Mouse (Mus musculus): ENCODE results near the gene H2afy2. TPM values are rescaled to one million over a fixed set of nuclear protein-coding genes. Genes with fewer than 3 reads are reported as not detected.

Gene H2afy2
- polyA plus RNA-seq, 1 experiment from 2014 or later = 142 TPM

DNA sequence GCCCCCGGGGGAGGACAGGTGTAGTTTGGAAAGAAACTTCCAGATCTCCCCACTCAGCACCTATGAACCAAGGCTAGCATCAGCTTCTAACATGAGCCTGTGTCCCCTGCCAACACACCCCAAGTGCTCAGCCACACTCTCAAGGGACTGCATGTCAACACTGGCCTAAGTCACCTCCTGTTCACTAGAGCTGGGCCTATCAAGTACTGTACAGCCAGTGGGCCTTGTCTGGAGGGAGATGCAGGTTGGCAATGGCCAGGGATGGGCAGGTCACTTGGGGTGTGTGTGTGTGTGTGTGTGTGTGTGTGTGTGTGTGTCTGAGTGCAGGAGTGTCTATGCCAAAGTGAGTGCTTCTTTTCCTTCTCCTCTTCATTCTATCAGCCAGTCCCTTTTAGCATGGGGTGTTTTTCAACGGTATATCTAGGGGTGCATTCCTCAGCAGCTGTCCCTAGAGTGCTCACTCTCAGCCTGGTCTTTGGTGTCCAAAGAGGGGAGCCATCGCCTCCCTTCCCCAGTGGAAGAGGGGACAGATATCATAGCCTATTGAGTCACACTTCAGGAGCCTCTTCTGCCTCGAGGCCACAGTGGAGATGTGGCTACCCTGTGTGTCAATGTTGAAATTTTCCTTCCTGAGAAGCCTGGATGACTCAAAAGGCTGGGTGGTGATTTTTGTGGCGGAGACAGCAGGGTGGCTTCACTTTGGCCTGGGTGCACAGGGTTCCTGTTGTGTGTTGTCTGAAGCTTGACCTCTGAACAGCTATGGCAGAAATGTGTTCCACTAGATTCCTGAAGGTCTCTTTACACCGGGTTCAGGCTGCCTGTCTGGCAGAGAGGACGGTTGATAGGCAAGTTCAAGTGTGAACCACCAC is 67.7 kb downstream of the H2afy2 start:
- Histone ChIP-seq H3K36me3 (ENCODE audit: insufficient read depth) (no peaks in the 10 kb centered on the region), H3K4me1 (ENCODE audit: insufficient read depth) (0 out of 2 replicates have a peak, but pooled peaks cover 3% of the 10 kb centered on the region), H3K27me3 (ENCODE audit: insufficient read depth, low read length) (no peaks in the 10 kb centered on the region), H3K4me2 (peak overlapping the region; percentile 76), H3K9ac (no peak overlapping the region), H3K4me3 (ENCODE audit: low read depth, low read length) (no peak overlapping the region), H3K27ac (ENCODE audit: low read depth) (no peak overlapping the region), H3K9me3 (ENCODE audit: low read depth, low read length) (no peaks in the 10 kb centered on the region)
- WGBS = 64% methylated on average over 7 of the region's 7 CpGs
- DNase-seq = no peak
- ATAC-seq (ENCODE audit: insufficient read depth) = no peak
- TF ChIP-seq CTCF (IDR thresholded peaks at IDR 0.05; ENCODE audit: low read depth) = no peak

DNA sequence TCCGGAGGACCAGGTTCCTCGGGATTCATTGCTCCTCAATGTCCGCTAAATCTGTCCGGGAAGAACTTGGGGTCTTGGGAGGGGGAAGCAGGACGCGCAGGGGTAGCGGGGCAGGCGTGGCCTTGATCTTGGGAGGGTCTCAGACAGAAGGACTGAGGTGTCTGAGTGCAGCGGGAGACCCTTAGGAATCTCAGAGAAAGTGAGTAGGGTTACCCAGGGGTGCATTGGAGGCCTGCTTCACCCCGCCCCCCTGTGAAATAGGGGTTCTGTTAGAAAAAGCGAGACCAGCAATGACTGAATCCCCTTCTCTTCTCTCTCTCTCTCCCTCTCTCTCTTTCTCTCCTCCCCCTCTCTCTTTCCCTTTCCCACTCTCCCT is 68.5 kb downstream of the H2afy2 start:
- H3K27ac ChIP-seq (ENCODE audit: low read depth) = no peak overlapping the region
- ATAC-seq (ENCODE audit: insufficient read depth) (no peak; the same call in 1 of the 2 replicates), DNase-seq (no peak)
- WGBS = 2% methylated on average over 11 of the region's 11 CpGs
- peak overlapping the region; percentile 76 for H3K4me2 ChIP-seq
- no peaks in the 10 kb centered on the region for H3K36me3 ChIP-seq (ENCODE audit: insufficient read depth)
- TF ChIP-seq CTCF (IDR thresholded peaks at IDR 0.05; ENCODE audit: low read depth) = no peak
- H3K9ac ChIP-seq = peak overlapping the region; percentile 50
- 0 out of 2 replicates have a peak, but pooled peaks cover 3% of the 10 kb centered on the region for H3K4me1 ChIP-seq (ENCODE audit: insufficient read depth)
- H3K27me3 ChIP-seq (ENCODE audit: insufficient read depth, low read length) = no peaks in the 10 kb centered on the region
- H3K4me3 ChIP-seq (ENCODE audit: low read depth, low read length) = peak overlapping the region; percentile 50
- no peaks in the 10 kb centered on the region for H3K9me3 ChIP-seq (ENCODE audit: low read depth, low read length)

DNA sequence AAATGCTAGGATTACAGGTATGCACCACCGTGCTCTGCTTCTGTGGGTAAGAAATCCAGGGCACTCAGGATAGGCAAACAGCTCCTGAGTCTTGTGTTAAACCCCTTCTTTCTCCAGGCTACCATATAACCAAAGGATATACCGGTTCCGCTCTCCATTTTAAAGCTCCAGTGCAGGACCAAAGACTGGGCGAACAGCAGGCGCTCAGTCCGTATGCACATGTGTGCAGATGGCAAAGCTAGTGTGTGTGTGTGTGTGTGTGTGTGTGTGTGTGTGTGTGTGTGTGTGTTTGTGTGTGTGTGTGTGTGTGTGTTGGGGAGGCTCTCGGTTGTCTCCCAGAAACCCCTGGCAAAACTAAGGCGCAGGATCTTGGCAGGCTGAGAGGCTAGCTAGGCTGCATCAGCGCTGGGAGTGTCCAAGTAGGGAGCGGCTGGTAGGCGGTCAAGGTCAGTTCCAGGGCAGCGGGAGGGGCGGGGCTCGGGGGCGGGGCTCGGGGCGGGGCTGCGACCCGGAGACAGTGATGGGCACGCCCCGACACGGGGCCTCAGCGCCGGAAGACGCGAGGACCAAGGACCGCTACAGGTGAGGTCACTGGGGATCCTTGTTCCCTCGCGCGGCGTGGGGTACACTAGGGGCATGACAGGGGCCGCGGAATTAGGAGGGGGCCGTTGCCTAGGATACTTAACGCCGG is 69.0 kb downstream of the H2afy2 start, which contains the start of gene Aifm2:
Gene Aifm2, plus strand, starts transcription at position 493 of the 691 bp plus-strand sequence.
- no peak within 1 kb of the TSS for H3K27ac ChIP-seq (ENCODE audit: low read depth)
- 12% methylated on average over 30 of the region's 36 CpGs for WGBS

DNA sequence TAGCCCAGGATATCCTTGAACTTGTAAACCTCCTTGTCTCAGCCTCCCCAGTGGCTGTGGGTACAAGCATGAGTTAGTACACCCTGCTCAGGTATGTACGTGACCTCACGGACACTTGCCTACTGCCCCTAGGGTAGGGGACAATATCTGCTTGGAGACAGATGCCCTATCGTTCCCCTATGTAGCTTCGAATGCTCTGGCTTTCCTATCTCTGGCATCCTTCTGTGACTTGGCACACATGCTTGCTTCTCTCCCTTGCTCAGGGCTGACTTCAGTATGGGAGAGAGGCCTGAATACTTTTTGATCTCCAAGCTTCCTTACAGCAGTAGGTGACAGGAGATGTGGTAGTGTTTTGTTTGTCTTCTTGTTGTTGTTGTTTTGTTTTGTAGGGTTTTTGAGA is 69.8 kb downstream of the H2afy2 start:
- no peak overlapping the region for H3K4me2 ChIP-seq
- DNase-seq = no peak

More for the DNA sequence above, 69.0 kb downstream of the H2afy2 start, which contains the start of gene Aifm2:
- no peaks in the 10 kb centered on the region for H3K27me3 ChIP-seq (ENCODE audit: insufficient read depth, low read length)
- no peak for TF ChIP-seq CTCF (IDR thresholded peaks at IDR 0.05; ENCODE audit: low read depth)
- no peaks in the 10 kb centered on the region for H3K9me3 ChIP-seq (ENCODE audit: low read depth, low read length)
- peak within 1 kb of the TSS; percentile 76 for H3K4me2 ChIP-seq
- DNase-seq (peak; percentile 87), ATAC-seq (ENCODE audit: insufficient read depth) (peak; percentile 93)
- H3K4me1 ChIP-seq (ENCODE audit: insufficient read depth) = 0 out of 2 replicates have a peak, but pooled peaks cover 3% of the 10 kb centered on the region
- H3K9ac ChIP-seq = peak within 1 kb of the TSS; percentile 50
- no peaks in the 10 kb centered on the region for H3K36me3 ChIP-seq (ENCODE audit: insufficient read depth)
- H3K4me3 ChIP-seq (ENCODE audit: low read depth, low read length) = peak within 1 kb of the TSS; percentile 50

DNA sequence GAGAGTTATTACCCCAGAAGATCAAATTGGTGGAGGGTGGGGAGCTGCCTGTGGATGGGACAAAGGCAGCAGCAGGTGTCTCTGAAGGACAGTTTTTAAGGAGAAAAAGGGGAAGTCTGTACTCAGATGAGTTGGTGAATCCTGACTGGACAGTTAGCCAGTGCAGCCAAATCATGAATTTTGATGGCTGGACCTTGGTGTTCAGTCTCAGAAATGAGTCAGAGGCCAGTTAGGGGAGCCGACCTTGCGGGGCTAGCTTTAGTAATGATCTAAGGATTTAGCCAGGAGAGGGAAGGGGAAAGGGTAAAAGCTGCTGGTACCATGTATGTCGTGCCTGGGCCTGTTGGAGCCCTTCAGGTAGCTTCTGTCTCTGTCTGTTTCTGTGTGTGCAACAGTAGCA is 70.3 kb downstream of the H2afy2 start:
- Histone ChIP-seq H3K36me3 (ENCODE audit: insufficient read depth) (no peaks in the 10 kb centered on the region), H3K9ac (no peak overlapping the region), H3K4me1 (ENCODE audit: insufficient read depth) (0 out of 2 replicates have a peak, but pooled peaks cover 3% of the 10 kb centered on the region), H3K4me2 (no peak overlapping the region), H3K27me3 (ENCODE audit: insufficient read depth, low read length) (no peaks in the 10 kb centered on the region), H3K4me3 (ENCODE audit: low read depth, low read length) (no peak overlapping the region), H3K27ac (ENCODE audit: low read depth) (no peak overlapping the region), H3K9me3 (ENCODE audit: low read depth, low read length) (no peaks in the 10 kb centered on the region)
- DNase-seq = no peak
- ATAC-seq (ENCODE audit: insufficient read depth) = no peak
- no peak for TF ChIP-seq CTCF (IDR thresholded peaks at IDR 0.05; ENCODE audit: low read depth)
- WGBS = 71% methylated on average over 3 of the region's 3 CpGs

More for the DNA sequence above, 69.8 kb downstream of the H2afy2 start:
- no peak for ATAC-seq (ENCODE audit: insufficient read depth)
- no peak for TF ChIP-seq CTCF (IDR thresholded peaks at IDR 0.05; ENCODE audit: low read depth)
- no peaks in the 10 kb centered on the region for H3K27me3 ChIP-seq (ENCODE audit: insufficient read depth, low read length)
- H3K9ac ChIP-seq = no peak overlapping the region
- 0 out of 2 replicates have a peak, but pooled peaks cover 3% of the 10 kb centered on the region for H3K4me1 ChIP-seq (ENCODE audit: insufficient read depth)
- H3K36me3 ChIP-seq (ENCODE audit: insufficient read depth) = no peaks in the 10 kb centered on the region
- WGBS = 90% methylated on average over 4 of the region's 4 CpGs
- no peak overlapping the region for H3K27ac ChIP-seq (ENCODE audit: low read depth)
- no peak overlapping the region for H3K4me3 ChIP-seq (ENCODE audit: low read depth, low read length)
- H3K9me3 ChIP-seq (ENCODE audit: low read depth, low read length) = no peaks in the 10 kb centered on the region

DNA sequence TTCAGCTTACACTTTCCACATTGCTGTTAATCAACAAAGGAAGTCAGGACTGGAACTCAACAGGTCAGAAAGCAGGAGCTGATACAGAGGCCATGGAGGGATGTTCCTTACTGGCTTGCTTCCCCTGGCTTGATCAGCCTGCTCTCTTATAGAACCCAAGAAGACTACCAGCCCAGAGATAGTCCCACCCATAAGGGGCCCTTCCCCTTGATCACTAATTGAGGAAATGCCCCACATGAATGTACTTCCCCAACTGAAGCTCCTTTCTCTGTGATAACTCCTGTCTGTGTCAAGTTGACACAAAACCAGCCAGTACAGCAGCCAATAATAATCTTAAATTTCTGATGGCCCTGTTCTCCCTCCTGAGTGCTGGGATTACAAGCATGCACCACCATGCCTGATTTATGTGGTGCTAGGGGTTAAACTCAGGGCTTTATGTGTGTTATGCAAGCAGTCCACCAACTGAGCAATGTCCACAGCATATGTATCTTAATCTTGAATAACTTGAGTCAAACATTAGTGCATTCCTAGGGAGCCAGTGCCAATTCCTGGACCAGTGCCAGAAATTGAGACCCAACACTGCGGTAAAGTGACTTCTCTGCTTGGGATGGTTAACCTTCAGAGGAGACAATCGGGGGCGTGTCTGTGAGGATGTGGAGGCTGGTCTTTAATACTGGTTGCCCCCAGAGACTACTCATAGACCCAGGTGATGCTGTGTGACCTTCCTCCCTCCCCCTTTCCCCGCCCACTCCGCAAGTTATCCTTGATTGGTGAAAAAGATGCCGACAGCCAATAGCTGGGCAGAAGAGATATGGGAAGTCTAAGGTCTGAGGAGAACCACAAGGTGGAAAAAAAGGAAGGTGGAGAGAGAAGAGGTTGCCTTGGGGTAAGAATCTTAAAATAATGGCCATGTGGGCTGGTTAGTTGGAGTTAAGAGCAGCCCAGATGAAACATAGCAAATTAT is 77.3 kb downstream of the H2afy2 start:
- Histone ChIP-seq H3K4me2 (no peak overlapping the region), H3K4me1 (ENCODE audit: insufficient read depth) (no peaks in the 10 kb centered on the region), H3K27me3 (ENCODE audit: insufficient read depth, low read length) (no peaks in the 10 kb centered on the region), H3K4me3 (ENCODE audit: low read depth, low read length) (no peak overlapping the region), H3K27ac (ENCODE audit: low read depth) (no peak overlapping the region), H3K9ac (no peak overlapping the region), H3K9me3 (ENCODE audit: low read depth, low read length) (no peaks in the 10 kb centered on the region), H3K36me3 (ENCODE audit: insufficient read depth) (peaks cover 15% of the 10 kb centered on the region)
- DNase-seq = peak; percentile 49
- no peak for TF ChIP-seq CTCF (IDR thresholded peaks at IDR 0.05; ENCODE audit: low read depth)
- ATAC-seq (ENCODE audit: insufficient read depth) = no peak
- WGBS = 63% methylated on average over 6 of the region's 6 CpGs

Data from lung, embryonic 14.5 days (tissue).